Mouse (Mus musculus): Measurements from ENCODE around the gene Vav3.

Gene Vav3

DNA sequence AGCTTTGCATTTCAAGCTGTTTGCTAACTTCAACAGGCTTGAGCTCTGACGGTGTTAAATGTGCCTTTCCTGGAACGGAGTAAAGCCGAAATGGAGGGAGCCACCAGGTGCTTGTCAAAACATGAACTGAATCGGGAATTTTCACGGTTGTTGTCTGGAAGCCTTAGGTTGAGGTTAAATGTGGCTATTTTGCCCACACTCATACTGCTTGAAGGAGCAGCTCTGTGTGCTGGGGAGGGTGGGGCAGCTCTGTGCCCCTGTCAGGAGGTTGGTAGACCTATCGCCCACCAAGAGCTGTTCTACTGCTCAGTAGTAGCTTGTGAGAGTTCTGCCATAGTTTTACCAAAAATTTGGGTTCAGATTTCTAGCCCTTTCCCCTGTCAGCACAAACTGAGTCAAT is 233.7 kb downstream of the Vav3 start:
- DNase-seq (ENCODE audit: low read depth, low spot score), result no peak

DNA sequence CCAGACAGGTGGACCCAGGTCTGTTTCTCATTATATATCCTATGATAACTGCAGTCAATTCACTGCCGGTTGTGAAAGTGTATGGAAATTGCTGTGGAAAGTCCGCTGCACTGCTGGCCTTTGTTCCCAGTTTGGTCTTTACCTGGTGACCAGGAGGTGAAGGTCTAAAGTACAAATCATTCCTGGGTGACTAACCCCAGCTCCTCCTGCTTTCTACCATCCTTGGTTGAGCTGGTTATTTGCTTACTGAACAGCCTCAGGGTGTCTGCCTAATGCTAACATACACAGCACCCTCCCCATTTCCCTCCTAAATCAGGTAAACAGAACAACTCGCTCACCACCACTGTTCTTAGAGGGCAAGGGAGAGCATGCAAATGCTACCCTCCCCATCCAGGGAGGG is 237.9 kb downstream of the Vav3 start:
- no peak for DNase-seq (ENCODE audit: low read depth, low spot score)

DNA sequence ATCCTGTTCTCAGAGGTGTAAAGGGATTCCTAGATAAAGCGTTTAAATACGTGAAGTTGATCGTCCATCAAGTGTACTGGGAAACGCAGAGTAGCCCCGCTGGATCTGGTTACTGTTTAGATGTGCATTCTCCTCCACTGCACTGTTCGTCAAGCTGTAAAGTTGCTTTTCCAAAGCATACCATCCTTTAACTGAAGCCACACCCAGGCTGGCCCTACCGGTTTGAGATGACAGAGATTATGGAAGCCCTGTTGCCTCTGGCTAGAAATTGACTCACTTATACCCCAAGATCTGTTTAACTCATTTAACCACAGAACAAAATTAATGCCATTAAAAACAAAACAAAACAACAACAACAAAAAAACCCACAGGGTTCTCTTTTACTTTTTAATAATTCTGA is 238.5 kb downstream of the Vav3 start:
- no peak for DNase-seq (ENCODE audit: low read depth, low spot score)

DNA sequence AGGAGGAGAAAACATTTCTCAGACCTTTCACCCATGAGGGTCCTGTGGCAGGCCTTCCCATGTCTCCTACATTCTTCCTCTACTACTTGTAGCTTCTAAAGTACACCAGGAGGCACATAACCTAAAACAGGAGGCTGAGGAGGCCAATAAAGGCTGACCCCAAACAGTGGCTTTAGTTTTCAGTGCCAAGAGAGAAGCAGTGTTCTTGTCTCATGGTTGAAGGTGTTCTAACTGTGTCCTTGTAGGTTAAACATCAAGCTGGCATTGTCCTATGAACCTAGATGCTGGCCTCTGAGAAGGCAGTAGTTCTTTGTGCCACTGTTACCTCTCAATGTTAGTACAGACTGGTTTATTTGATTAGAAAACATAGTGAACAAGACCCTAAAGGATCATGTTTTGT is 245.5 kb downstream of the Vav3 start:
- DNase-seq (ENCODE audit: low read depth, low spot score), result no peak

DNA sequence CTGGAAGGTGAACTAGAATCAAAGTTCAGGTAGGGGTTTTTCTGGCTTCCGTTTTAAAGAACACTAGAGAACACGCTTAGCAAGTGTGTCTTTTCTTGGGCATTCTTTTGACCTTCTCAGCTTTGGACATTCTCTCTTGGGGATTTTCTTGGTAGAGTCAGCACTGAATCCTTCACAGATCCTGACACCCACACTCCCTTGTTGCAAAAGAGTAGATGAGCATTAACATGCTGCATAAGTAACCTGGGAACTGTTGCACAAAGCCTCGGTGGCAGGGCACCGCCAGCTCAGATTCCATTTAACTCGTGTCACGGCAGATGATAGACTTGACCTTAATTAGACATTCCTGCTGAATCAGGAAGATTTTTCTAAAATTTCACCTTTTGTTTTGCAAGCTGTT is 252.5 kb downstream of the Vav3 start:
- DNase-seq (ENCODE audit: low read depth, low spot score), result no peak

DNA sequence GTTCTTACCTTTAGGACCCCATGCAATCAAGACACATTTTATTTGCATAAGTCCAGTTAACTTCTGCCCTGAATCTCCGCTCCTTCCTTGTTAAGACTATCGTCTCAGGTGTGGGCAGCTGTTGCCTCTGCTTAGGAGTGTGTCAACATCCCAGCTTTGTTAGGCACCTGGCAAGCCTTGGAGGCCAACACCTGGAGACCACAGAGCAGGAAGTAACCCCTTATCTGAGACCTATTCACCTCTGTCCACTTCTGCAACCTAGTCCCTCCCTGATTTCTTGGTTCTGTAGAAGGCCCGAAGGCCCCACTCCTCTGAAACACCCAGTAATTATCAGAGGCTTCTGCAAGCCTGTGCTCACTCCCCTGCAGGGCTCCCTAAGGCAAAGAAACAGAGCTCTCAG is 255.6 kb downstream of the Vav3 start:
- no peak for DNase-seq (ENCODE audit: low read depth, low spot score)

DNA sequence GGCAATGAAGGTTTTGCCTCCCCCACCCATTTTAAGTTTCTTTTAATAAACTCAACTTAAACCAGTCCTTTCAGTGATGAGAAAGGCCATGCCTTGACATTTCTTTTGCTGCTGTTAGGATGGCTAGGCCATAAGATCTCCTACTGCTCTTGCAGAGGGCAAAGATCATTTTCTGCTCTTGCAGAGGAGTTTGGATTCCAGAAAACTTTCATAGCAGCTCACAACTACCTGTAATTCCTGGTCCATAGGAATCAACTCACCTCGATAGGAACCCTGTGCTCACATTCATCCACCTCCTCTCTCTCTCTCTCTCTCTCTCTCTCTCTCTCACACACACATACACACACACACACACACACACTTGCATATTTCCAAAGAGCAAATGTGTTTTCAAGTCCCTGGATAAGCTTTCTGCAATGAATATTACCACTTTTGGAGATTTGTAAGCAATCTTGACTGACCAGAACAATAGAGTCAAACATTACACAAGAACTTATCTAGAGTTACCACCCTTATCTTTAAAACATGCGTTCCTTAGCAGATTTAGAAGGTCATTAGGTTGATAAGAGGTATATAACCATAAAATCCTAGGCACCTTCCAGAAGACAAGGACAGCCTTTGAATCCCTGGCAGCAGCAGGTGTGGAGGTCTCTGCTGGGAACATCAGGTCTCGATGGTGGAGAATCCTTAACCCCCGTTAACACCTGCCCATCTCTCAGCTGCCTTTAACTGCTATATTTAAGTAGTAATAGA is 260.4 kb downstream of the Vav3 start:
- DNase-seq (ENCODE audit: low read depth, low spot score), result no peak

DNA sequence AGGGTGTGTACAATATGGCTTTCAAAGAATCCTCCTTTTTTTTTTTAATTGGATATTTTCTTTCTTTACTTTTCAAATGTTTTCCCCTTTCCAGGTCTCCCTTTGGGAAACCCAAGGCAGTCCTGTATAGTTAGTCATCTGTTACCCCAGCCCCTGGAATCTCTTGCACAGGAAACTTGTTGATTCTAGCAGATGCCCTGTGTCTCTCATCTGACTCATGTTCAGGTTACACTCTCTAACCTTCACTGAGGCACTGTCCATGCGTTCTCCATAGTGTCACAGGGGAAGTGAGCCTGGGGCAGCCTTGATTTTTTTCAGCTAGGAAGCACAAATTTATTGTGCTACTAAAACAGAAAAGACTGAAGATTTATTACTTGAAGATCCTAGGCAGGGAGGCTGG is 262.3 kb downstream of the Vav3 start:
- no peak for DNase-seq (ENCODE audit: low read depth, low spot score)

DNA sequence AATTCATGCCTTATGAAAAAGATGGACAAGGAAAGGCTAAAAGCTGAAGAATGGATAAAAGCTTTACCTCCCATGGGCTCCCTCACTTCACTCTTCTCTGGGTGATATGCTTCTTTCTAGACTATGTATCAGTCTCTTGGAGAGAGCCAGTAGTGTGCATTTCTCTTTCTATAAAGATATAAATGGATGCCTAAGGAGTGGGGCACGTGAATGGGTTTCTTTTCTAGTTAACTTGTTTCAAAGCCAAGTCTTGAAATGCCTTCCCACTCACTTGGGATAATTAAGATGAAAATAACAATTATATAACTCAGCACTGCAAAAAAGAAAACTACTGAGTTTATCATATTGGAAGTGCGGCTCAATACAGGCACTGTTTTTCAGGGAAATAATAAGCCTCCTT is 265.7 kb downstream of the Vav3 start:
- DNase-seq (ENCODE audit: low read depth, low spot score), result no peak

DNA sequence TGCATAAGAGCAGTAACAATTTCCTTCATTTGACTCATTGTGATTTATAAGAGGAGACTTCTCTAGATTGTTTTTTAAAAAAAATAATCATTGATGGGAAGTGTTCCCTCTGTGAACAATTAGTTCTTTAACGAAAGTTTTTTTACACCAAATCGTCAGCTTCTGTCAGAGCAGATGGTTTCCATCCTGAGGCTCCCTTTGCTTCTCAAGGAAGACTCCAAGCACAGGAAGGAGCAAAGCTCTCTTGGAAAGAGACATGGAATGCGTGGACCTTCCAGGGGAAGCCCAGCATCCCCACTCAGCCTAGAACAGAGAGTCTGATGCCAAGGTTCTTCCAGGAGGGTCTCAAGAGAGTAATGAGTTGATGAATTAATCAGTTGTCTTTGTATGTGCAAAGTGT is 281.3 kb downstream of the Vav3 start:
- no peak for DNase-seq (ENCODE audit: low read depth, low spot score)

DNA sequence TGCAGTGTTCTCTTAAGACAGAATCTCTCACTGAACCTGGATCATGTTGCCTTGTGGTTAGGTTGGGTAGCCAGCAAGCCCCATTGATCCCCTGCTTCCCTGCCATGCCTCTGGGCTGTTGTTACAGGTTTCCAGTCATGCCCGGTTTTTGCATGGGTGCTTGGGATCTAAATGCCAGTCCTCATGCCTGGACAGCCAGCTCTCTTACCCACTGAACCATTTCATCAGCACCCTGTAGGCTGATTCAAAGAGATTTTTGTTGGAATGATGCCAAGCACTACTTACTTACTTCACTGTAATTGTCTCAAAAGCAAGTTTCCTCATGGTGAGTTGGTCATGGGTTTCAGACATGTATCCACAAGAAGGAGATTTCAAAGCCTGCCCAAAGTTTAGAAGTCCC is 281.9 kb downstream of the Vav3 start:
- DNase-seq (ENCODE audit: low read depth, low spot score), result no peak

DNA sequence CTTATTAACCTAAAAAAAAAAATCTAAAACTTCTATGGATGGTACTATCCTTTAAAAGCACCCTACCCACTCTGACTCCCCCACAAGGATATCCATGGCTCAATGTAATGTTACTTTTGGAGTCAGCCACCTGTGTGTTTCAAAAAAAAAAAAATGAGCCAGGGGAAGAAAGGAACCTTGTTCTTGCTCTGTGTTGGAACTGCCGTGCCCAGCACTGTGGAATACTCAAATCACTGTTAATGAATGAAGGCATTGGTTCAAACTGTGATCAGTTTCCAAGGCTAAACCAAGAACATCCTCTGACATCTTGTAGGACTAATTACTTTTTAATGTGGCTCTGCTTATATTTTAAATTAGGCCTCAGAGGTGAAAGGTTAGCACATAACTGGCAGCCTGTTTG is 282.4 kb downstream of the Vav3 start:
- no peak for DNase-seq (ENCODE audit: low read depth, low spot score)

DNA sequence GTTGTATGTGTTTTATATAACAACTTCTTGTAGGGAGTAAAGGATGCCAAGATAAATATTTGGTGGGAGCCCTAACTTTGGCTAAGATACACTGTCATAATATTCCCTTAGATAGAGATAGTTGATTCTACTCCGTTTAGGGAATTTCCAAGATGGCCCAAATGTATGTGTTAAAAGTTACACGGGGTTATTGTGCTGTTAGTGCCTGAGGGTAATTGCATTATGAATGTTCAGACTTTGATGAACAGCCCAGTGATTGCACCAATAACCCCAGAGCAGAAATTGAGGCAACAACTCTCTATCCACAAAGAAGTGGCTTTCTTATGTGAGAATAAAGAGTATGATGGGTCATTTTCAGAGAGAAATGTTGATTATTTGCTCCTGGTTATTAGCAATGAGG is 283.3 kb downstream of the Vav3 start:
- DNase-seq (ENCODE audit: low read depth, low spot score), result no peak

DNA sequence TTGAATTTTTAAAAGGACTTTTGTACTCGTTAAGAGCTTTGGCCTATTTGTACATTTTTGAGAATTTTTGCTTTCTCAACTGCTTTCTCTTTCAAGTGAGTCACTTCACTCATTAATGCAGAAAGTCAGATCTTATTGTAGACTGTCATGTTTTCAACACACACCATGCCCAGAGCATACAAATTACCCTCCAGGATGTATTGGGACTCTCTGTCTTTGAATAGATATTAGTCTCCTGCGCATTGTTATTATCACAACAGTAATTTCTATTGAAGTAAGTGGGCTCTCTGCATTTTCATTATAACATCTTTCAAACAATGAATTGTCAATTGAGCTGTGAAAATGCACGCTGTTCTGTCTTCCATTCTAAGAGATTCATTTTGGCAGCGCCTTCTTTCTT is 295.6 kb downstream of the Vav3 start:
- no peak for DNase-seq (ENCODE audit: low read depth, low spot score)

DNA sequence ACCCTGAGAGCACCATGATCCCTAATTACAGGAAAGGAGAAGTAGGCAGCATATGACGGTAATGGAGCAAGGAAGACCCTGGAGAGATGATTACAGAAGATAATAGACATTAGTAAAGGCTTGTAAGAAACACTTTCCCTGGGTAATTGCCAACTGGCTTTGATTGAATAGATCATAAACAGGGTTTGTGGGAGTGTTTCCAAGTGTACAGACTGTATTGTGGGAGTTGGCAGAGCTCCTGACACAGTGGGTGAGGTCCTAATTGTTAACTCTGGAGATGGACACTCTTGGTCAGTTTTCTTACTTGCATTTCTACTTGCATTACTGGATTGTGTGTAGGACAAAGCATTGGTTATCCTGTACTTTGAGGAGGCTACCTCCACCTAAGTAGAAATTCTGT is 298.9 kb downstream of the Vav3 start:
- no peak for DNase-seq (ENCODE audit: low read depth, low spot score)

DNA sequence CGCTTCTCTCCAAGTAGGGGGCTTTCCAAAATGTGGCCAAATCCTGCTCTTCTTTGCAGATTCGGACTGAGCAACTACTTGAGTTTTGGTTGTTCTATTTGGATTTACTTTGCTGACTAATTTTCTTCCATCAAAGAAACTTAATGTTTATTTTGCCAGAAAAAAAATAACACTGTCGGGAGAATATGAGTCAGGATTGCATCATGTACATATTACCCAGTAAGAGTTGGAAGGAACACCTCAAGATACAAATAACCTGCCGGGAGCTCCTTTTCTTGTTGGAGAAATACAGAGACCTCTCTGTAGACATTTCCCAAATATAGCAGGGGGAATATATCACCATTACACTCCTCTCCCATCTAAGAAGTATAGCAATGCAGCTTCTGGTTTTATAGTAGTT is 300.3 kb downstream of the Vav3 start:
- DNase-seq (ENCODE audit: low read depth, low spot score), result no peak

DNA sequence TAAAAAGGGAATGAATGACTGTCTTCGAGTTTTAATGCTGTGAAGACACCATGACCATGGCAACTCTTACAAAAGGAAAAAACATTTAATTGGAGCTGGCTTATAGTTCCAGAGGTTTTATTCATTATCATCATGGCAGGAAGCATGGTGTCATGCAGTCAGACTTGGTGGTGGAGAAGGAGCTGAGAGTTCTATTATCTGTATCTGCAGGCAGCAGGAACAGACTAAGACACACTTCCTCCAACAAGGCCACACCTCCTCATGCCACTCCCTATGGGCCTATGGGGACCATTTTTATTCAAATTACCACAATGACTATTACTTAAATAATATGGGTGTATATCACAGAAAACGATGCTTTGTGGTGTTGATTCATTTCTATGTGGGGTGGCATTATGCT is 307.8 kb downstream of the Vav3 start:
- DNase-seq (ENCODE audit: low read depth, low spot score), result no peak

DNA sequence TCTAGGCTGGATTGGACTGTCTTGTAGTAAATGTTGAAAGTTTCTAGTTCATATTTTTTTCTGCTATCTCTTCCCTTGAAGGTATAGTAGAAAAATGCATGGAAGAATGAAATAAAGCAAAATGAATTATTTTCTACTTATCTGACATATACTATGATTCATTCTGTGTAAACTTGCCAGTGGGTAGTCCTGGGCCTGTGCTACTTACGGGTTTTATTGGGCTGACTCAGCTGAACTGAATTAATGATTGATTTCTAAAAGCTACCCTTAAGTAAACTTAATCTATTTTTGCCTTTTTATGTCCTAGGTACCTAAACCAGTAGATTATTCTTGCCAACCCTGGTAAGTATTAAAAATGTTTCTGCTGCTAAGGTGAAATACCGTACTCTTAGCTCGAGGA is 311.0 kb downstream of the Vav3 start:
- no peak for DNase-seq (ENCODE audit: low read depth, low spot score)

DNA sequence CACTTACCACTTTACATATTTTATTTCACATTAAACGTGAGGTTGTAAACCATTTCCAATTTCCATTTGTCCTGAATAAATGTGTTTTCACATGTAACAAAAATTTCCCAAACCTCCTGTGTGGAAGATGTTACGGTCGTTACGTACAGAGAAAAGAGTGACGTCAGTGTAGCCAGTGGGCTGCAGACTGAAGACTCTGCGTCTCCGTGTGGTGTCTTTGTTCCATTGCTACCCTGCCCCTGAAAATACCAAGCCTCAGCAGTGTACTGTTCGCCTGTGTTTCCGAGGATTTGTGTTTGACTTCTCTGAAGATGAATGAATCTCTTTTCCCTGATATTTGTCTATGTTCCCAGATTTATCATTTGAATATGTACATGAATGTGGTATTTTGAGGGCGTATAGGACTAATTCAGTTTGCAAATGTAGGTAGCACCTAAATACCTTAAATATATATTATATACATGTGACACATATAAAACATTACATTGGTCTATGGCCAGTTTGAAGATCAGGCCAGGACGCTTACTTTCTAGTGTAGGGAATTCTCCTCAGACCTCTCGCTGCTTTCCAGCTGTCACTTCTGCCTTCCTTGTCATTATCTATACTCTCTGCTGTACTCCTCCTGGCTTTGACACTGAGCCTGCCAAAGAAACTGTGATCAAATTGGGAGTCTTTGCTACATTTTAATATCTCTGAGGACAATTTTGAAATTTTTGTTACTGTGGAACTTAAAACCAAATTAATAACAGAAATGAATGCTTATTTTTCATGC is 312.6 kb downstream of the Vav3 start:
- DNase-seq (ENCODE audit: low read depth, low spot score), result no peak

DNA sequence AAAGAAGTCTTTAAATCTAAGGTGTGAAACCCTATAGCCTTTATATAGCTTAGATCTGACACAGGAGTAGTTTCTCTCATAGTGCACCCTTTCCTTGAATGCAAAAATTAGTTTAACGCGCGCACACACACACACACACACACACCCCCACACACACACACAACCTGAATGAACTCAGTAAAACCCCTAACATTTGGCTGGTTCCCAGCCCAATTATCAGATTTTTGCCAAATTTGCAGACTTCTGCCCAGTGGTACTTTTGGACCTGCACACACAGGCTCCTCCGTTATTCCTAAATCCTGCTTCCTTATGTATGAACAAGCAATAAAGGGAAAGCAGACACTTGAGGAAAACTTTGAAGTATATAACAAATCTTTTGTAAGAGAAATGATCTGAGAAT is 313.9 kb downstream of the Vav3 start:
- DNase-seq (ENCODE audit: low read depth, low spot score), result no peak

DNA sequence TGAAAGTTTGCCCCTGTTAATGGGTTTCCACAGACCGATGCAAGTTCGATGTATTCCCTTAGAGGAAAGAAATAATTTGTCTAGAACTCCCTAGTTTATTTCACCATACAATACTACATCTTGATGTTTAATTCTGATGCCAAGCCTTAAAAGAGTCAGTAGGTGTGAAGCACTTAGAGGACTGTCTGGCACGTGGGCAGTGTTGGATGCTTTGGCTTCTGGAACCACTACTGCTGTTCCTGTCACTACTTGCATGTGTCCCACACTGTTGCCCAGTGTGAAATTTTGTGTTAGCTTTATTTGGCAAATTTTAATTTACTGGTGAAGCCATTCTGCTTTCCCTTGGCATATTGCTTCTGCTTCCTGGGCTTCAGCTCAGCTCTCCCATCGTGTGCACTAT is 331.3 kb downstream of the Vav3 start:
- no peak for DNase-seq (ENCODE audit: low read depth, low spot score)

DNA sequence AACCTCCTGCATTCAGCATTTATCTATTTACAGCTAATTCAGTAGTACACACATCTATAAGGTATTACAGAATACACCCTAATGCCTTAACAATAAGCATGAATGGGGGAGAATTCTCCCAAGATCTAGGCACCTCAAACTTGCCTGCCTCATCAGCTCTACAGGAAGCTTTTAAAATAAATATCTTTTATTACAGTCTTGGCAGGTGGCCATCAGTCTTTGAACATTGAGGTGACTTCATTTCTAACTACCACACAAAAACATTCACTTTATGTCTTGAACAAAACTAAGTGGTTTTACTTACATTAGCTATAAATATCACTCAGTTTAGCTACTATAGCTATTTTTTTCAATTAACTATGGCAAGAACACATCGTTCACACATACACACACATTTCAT is 332.5 kb downstream of the Vav3 start:
- no peak for DNase-seq (ENCODE audit: low read depth, low spot score)

DNA sequence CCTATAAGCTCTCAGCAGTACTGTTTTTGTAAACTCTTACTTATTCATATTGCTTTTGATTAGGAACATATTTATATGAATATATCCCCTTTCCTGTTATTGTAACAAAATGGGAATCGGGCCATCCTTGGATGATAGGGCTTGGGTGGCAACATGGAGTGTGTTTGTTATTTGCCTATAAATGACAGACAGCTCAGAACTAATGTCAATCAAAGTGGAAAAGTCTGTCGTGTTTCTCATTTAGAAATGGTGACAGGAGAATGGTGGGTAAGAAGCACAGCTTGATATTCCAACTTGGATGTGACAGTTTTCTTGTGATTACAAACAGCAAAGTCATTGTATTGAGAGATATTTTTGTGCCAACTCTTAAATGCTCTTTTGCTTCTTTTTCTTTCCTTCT is 339.8 kb downstream of the Vav3 start:
- DNase-seq (ENCODE audit: low read depth, low spot score), result no peak

DNA sequence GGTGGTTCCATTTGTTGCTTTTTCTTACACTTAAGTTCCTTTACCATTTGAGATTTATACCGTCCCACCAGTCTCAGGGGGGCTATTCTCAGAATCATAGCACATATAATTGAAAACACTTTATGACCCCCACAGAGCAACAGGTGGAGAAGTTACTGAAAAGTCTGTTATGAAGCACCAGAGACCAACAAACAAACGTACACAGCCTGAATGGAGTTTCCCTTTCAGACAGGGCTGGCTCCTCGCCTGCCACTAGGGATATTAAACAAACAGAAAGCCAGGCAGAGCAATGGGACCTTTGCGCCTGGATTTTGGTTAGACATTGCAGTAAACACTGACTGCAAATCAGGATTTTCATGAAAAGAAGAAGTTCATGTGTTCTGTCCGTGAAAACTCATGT is 341.4 kb downstream of the Vav3 start:
- DNase-seq (ENCODE audit: low read depth, low spot score), result no peak

Data from ES-CJ7 (cell line).